Mouse (Mus musculus): ENCODE measurements around the gene Ankrd1.

DNA sequence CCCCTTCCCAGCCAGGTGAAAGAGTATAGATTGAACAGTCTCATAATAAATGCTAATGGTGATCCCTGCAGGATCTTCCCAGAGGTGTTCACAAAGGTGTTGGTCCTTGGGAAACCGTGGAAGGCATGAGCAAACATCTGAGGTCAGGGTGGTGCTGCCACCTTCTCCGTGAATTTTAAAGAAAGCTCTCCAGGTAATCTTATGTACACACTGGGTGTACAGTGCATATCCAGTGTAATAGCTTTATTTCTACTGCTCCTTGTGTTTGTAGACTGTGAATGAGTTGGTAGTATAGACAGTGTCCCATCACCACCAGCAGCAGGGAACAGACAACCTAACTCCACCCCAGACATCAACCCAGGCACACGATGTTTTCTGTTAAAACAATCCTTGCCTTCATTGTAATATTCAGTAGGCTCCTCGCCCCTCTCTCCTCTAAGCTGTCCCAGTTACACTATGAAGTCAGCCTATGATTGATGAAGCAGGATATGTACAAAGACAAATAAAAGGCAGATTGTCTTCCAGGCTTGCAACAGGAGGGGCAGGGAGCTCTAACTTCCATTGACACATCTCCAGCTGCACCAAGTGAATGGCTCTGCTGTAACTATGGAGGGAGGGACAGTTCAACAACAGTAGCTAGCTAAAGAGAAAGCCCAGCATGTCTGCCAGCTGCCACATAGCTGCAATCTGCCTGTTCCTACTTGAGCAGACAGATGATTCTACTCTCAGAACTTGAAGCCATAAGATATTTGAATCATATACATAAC, 30.5 kb upstream of the Ankrd1 start:
- no peak for TF ChIP-seq CTCF (IDR thresholded peaks at IDR 0.05; ENCODE audit: low read depth)
- TF ChIP-seq EP300 (IDR thresholded peaks at IDR 0.05; ENCODE audit: low read depth): no peak

All from heart, postnatal 0 days (tissue).